Mouse (Mus musculus) forebrain, embryonic 14.5 days (tissue): ENCODE data around the gene Exosc6. TPM values are rescaled to one million over a fixed set of nuclear protein-coding genes. Genes with fewer than 3 reads are reported as not detected.
"Not testable (repeated sequence)": the region's sequence is repeated elsewhere in the genome, so short reads cannot be mapped to it uniquely, and the experiment has no call there.

Experiments
- ATAC-seq: fragments of 200-750 bp; cut with Nextera tagmentation; 2 replicates; pipeline ENCODE4 v1.8.0; 2017; ENCODE audit warnings: mild to moderate bottlenecking, moderate library complexity
- DNase-seq: peaks from one replicate; pipeline ENCODE4 v3.0.0-alpha.2; 2015; ENCODE audit warnings: low spot score
- H3K27ac ChIP-seq: fragments of 300-500 bp; sonication (generic); 2 replicates; pipeline ENCODE4 v1.5.1; 2014; ENCODE audit warnings: low read depth, mild to moderate bottlenecking, control low read depth, low read length, moderate library complexity
- H3K27me3 ChIP-seq: fragments of 300-500 bp; sonication (generic); replicated peaks from 2 replicates; pipeline ENCODE4 v1.6.1; 2014; ENCODE audit warnings: low read length, control low read depth, mixed read lengths; ENCODE audit not compliant: control insufficient read depth, insufficient read depth
- H3K36me3 ChIP-seq: fragments of 300-500 bp; sonication (generic); 2 replicates; pipeline ENCODE4 v1.6.1; 2014; ENCODE audit warnings: low read length, control low read depth; ENCODE audit not compliant: control insufficient read depth, insufficient read depth
- H3K4me1 ChIP-seq: fragments of 300-500 bp; sonication (generic); 2 replicates; pipeline ENCODE4 v1.6.1; 2014; ENCODE audit warnings: antibody characterized with exemption, low read length, control low read depth; ENCODE audit not compliant: control insufficient read depth, insufficient read depth
- H3K4me2 ChIP-seq: fragments of 300-500 bp; sonication (generic); 2 replicates; pipeline ENCODE4 v1.6.1; 2014; ENCODE audit warnings: mild to moderate bottlenecking, control low read depth, low read length
- H3K4me3 ChIP-seq: fragments of 300-500 bp; sonication (generic); 2 replicates; pipeline ENCODE4 v1.5.1; 2014; ENCODE audit warnings: low read depth, low read length, control low read depth
- H3K9ac ChIP-seq: fragments of 300-500 bp; sonication (generic); 2 replicates; pipeline ENCODE4 v1.6.1; 2014; ENCODE audit warnings: mild to moderate bottlenecking, low read length, control low read depth, moderate library complexity
- H3K9me3 ChIP-seq: fragments of 300-500 bp; sonication (generic); replicated peaks from 2 replicates; pipeline ENCODE4 v1.6.1; 2016; ENCODE audit warnings: low read length, control low read depth, mixed read lengths; ENCODE audit not compliant: control insufficient read depth
- WGBS: fragments of 180-500 bp; shearing (Covaris S2); extraction: QIAGEN DNeasy Blood & Tissue Kit; methylation state at CpG from one replicate; pipeline ENCODE4 v1.1.7; 2014; 5-methylcytosine and 5-hydroxymethylcytosine counted together
- polyA plus RNA-seq: library from polyadenylated mRNA; unstranded; fragments of >200 nt; fragmentation: Nextera tagmentation; extraction: Ambion mirVana; gene quantifications from 2 replicates; pipeline ENCODE4 v1.2.1, GENCODE M21; 2014

Exosc6 gene
- polyA plus RNA-seq, 1 experiment from 2014 or later = not detected

GRCm38 (mm10) chr8:111067439-111067838, 11.3 kb downstream of the Exosc6 start:
- no peak for DNase-seq
- Histone ChIP-seq H3K9me3 (no peaks in the 10 kb centered on the region), H3K36me3 (no peaks in the 10 kb centered on the region), H3K4me1 (no peaks in the 10 kb centered on the region), H3K4me3 (no peak overlapping the region), H3K4me2 (no peak overlapping the region), H3K27me3 (no peaks in the 10 kb centered on the region), H3K27ac (no peak overlapping the region), H3K9ac (no peak overlapping the region)
- ATAC-seq = no peak
- 24% methylated on average over 10 of the region's 10 CpGs for WGBS

- DNase-seq, H3K4me2 ChIP-seq, H3K27ac ChIP-seq, H3K36me3 ChIP-seq, H3K27me3 ChIP-seq, H3K9me3 ChIP-seq, H3K4me3 ChIP-seq, H3K4me1 ChIP-seq, H3K9ac ChIP-seq, ATAC-seq: not testable (repeated sequence)
- WGBS = 95% methylated on average over 9 of the region's 9 CpGs
Observed at GRCm38 (mm10) chr8:111068660-111069059, 12.5 kb downstream of the Exosc6 start.

- H3K9me3 ChIP-seq = no peaks in the 10 kb centered on the region
- no peaks in the 10 kb centered on the region for H3K4me1 ChIP-seq
- no peak overlapping the region for H3K4me2 ChIP-seq
- no peak for DNase-seq
- H3K36me3 ChIP-seq = no peaks in the 10 kb centered on the region
- 68% methylated on average over 3 of the region's 3 CpGs for WGBS
- no peak for ATAC-seq
- no peak overlapping the region for H3K9ac ChIP-seq
- no peak overlapping the region for H3K27ac ChIP-seq
- H3K4me3 ChIP-seq = no peak overlapping the region
- no peaks in the 10 kb centered on the region for H3K27me3 ChIP-seq
Observed at GRCm38 (mm10) chr8:111075926-111076325, 19.8 kb downstream of the Exosc6 start.

- no peak for DNase-seq
Observed at GRCm38 (mm10) chr8:111079461-111079860, 23.3 kb downstream of the Exosc6 start.

GRCm38 (mm10) chr8:111079861-111080271, 23.7 kb downstream of the Exosc6 start:
- no peak overlapping the region for H3K4me3 ChIP-seq
- ATAC-seq (no peak), DNase-seq (no peak)
- H3K36me3 ChIP-seq = no peaks in the 10 kb centered on the region
- no peaks in the 10 kb centered on the region for H3K9me3 ChIP-seq
- 42% methylated on average over 6 of the region's 6 CpGs for whole genome bisulfite sequencing
- no peaks in the 10 kb centered on the region for H3K27me3 ChIP-seq
- no peak overlapping the region for H3K9ac ChIP-seq
- no peaks in the 10 kb centered on the region for H3K4me1 ChIP-seq
- no peak overlapping the region for H3K27ac ChIP-seq
- H3K4me2 ChIP-seq = no peak overlapping the region

More at GRCm38 (mm10) chr8:111079461-111079860, 23.3 kb downstream of the Exosc6 start:
- H3K9ac ChIP-seq = no peak overlapping the region
- no peaks in the 10 kb centered on the region for H3K27me3 ChIP-seq
- 75% methylated on average over 5 of the region's 5 CpGs for WGBS
- no peak overlapping the region for H3K4me3 ChIP-seq
- H3K36me3 ChIP-seq = no peaks in the 10 kb centered on the region
- H3K4me2 ChIP-seq = no peak overlapping the region
- H3K9me3 ChIP-seq = no peaks in the 10 kb centered on the region
- no peak overlapping the region for H3K27ac ChIP-seq
- ATAC-seq = no peak
- H3K4me1 ChIP-seq = no peaks in the 10 kb centered on the region

- WGBS = 31% methylated on average over 12 of the region's 12 CpGs
- Histone ChIP-seq H3K4me2 (no peak overlapping the region), H3K4me3 (no peak overlapping the region), H3K9me3 (no peaks in the 10 kb centered on the region), H3K36me3 (no peaks in the 10 kb centered on the region), H3K9ac (no peak overlapping the region), H3K27ac (no peak overlapping the region), H3K27me3 (no peaks in the 10 kb centered on the region), H3K4me1 (no peaks in the 10 kb centered on the region)
- DNase-seq (no peak), ATAC-seq (no peak)
Observed at GRCm38 (mm10) chr8:111081580-111082258, 25.6 kb downstream of the Exosc6 start.

GRCm38 (mm10) chr8:111083936-111084335, 27.8 kb downstream of the Exosc6 start:
- H3K36me3 ChIP-seq, H3K9me3 ChIP-seq, ATAC-seq, H3K4me1 ChIP-seq, DNase-seq, H3K27ac ChIP-seq, H3K4me2 ChIP-seq, H3K27me3 ChIP-seq, H3K4me3 ChIP-seq, H3K9ac ChIP-seq: not testable (repeated sequence)
- WGBS = 92% methylated on average over 5 of the region's 5 CpGs

GRCm38 (mm10) chr8:111090126-111090525, 34.0 kb downstream of the Exosc6 start:
- Histone ChIP-seq H3K4me3 (no peak overlapping the region), H3K4me2 (no peak overlapping the region), H3K9ac (no peak overlapping the region), H3K27me3 (no peaks in the 10 kb centered on the region), H3K4me1 (no peaks in the 10 kb centered on the region), H3K27ac (no peak overlapping the region), H3K9me3 (no peaks in the 10 kb centered on the region), H3K36me3 (no peaks in the 10 kb centered on the region)
- peak; percentile 87 for DNase-seq
- 0% methylated on average over 2 of the region's 2 CpGs for WGBS
- no peak for ATAC-seq

GRCm38 (mm10) chr8:111091706-111092105, 35.6 kb downstream of the Exosc6 start:
- ATAC-seq = no peak
- H3K4me3 ChIP-seq = no peak overlapping the region

More at GRCm38 (mm10) chr8:111091706-111092105, 35.6 kb downstream of the Exosc6 start:
- Histone ChIP-seq H3K9ac (no peak overlapping the region), H3K36me3 (no peaks in the 10 kb centered on the region), H3K27me3 (no peaks in the 10 kb centered on the region), H3K9me3 (no peaks in the 10 kb centered on the region), H3K4me2 (no peak overlapping the region), H3K4me1 (0 out of 2 replicates have a peak, but pooled peaks cover 6% of the 10 kb centered on the region), H3K27ac (no peak overlapping the region)
- no peak for DNase-seq
- WGBS = 81% methylated on average over 7 of the region's 7 CpGs
